Mouse (Mus musculus) thymus, postnatal 25 days (tissue): Measurements from ENCODE around the gene Nars2.

Experiments
- DNase-seq: peaks from one replicate; pipeline ENCODE4 v3.0.0; 2022

Nars2 gene

GRCm38 (mm10) chr7:96971027-96971996 lies 20.0 kb downstream of the Nars2 start:
- no peak for DNase-seq

DNA sequence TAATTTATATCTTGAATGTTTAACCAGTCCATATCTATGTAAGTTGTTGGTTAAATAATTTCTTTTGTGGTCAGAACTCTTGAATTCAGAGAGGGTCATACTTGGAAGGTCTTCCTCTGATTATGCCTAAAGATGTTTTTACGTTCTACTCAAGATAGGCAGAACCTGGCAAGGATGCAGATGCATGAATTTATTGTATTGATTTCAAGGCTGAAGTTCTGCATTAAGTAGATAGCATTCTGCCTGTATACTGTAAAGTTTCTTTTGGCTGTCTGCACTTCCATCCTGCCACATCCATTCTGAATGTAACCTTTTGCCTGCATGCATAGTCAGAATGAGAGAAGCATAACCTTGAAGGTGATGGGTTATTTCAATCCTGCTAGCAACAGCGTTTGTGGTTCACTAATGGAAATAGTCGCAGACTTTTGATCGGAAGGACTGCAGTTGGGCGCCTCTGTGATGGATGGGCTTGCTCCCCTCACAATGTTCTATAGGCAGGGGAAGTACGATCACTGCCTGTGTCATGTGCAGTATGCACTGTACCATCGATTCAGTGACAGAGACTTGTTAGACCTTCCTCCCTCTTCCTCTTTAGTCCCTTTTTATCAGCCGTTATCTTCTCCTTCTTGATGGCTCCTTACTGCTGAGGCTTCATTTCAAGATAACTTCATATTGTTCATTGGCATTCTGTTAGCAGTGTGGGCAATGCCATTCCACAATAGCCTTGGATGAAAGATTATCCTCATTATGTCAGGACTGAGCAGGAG lies 21.0 kb downstream of the Nars2 start:
- no peak for DNase-seq

DNA sequence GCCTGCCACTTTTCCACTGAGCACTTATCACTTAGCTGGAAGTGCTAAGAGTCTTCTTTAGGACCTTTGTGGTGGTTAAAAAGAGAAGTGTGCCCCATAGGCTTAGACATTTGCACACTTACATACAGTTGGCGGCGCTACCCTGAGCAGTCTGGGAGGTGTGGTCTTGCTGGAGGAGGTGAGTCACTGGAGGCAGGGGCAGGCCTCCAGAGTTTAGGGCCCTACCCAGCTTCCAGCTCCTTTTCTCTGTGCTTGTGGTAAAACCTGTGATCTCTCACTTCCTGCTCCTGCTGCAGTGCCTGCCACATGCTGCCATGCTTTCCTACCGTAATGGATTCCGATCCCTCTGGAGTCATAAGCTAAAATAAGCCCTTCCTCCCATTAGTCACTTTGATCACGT lies 24.6 kb downstream of the Nars2 start:
- no peak for DNase-seq

GRCm38 (mm10) chr7:96977209-96977608 lies 25.9 kb downstream of the Nars2 start:
- DNase-seq: no peak

GRCm38 (mm10) chr7:96981366-96981765 lies 30.1 kb downstream of the Nars2 start:
- DNase-seq: no peak

GRCm38 (mm10) chr7:96983660-96984347 lies 32.5 kb downstream of the Nars2 start:
- DNase-seq: no peak

- no peak for DNase-seq
Observed at GRCm38 (mm10) chr7:96985798-96986197, 34.5 kb downstream of the Nars2 start.

- DNase-seq: no peak
Observed at GRCm38 (mm10) chr7:96986795-96987445, 35.6 kb downstream of the Nars2 start.

GRCm38 (mm10) chr7:96987676-96988075 lies 36.4 kb downstream of the Nars2 start:
- no peak for DNase-seq

- DNase-seq: no peak
Observed at GRCm38 (mm10) chr7:97012956-97013355, 61.7 kb downstream of the Nars2 start.

GRCm38 (mm10) chr7:97018005-97018404 lies 66.7 kb downstream of the Nars2 start:
- no peak for DNase-seq

DNA sequence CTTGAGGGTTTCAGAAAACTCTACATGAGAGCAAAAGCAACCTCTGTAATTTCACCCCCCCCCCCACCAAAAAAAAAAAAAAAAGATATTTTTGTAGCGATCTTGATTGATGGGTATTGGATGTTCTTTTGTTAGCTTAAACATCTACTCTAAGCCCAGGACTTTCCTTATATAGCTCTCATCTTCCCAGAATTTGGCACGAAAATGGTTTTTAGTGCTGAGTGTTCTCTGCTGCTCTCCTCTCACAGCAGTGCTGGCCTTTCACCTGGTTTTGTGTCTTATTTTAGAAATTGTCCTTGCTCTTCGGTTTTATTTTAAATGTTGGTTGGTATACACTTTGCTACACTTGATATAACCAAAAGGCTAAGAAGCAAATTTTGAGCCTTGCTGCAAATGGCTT lies 67.1 kb downstream of the Nars2 start:
- no peak for DNase-seq

GRCm38 (mm10) chr7:97019303-97019702 lies 68.0 kb downstream of the Nars2 start:
- no peak for DNase-seq

GRCm38 (mm10) chr7:97026772-97027358 lies 75.6 kb downstream of the Nars2 start:
- no peak for DNase-seq

DNA sequence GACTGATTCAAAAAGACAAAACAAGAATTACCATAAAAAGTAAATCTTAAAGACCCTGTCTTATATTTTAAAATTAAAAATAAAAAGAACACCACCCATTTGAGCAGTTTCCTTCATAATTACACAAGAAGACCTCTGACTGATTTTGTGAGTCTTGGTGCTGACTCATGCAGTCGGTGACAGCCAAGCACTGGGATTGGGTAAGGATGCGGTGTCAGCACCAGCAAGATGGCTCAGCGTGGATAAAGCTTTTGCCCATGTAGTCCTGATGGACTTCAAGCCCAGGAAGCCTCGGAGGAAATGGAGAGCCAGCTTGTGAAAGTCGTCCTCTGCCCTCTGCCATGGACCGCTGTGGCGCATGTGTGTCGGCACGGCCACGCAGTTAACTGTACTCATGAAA lies 77.8 kb downstream of the Nars2 start:
- DNase-seq: no peak

DNA sequence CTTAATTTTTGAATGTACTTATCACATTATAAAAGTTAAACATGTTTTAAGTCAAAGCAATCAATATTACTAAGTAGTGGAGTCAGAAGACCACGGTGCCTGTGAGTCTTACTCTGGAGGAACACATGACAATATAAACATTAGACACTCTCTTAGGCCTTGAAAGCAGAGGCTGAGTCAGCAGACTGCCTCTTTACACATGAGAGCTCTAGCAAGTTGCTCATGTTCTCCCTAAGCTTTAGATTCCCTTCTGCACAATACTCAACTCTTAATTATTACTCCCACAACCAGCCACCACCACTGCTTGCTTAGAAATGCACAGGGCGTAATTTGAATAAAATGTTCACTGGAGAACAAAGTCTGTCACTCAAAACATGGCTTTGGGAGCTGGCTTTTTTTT lies 81.1 kb downstream of the Nars2 start:
- DNase-seq: no peak

DNA sequence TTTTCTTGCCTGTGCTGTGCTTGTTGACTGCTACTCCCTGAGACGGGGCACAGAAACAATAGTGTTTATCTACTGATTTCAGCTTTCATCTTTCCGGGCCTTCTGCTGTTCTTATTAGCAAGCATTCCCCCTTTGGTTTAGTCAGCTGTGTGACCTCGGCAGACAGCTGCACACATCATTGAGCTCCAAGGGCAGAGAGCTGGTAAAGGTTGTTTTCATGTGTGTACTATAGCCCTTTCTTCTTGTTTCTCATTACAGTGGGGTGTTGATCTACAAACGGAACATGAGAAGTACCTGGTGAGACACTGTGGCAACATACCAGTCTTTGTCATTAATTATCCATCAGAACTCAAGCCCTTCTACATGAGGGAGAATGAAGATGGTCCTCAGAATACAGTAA lies 88.3 kb downstream of the Nars2 start:
- DNase-seq: no peak

GRCm38 (mm10) chr7:97041868-97042449 lies 90.7 kb downstream of the Nars2 start:
- no peak for DNase-seq

DNA sequence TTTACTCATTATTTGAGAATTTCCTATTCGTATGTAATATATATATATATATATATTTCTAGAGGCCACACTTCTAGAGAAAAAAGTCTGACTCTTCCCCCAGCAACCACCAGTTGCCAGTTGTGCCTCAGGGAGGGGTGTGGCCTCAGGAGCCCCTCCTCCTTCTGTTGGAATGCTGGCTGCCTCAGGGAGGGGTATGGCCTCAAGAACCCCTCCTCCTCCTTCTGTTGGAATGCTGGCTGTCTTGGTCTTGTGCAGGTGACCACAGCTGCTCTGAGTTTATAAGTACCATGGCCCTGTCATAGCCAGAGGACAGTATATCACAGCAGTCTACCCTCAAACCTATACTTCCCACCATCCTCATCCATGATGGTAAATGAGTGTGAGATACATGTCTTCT lies 91.7 kb downstream of the Nars2 start:
- DNase-seq: no peak

DNA sequence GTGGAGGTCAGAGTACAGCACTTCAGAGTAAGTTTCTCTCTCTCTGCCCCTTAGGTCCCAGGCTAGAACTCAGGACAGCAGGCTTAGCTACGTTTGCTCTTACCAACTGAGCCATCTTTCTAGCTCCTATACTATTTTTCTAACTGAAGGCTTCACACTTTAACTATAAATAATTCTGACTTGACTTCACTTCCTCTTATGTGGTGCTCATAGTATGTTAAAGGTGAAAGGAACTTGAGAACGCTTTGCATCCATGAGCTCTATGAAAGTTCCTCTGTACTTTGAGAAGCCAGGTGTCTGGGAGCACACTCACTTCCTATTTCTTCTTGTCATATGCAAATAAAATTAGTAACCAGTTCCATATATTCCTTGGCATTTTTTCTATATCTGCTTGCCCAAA lies 109.7 kb downstream of the Nars2 start:
- no peak for DNase-seq

GRCm38 (mm10) chr7:97071512-97071911 lies 120.2 kb downstream of the Nars2 start:
- DNase-seq: no peak

GRCm38 (mm10) chr7:97072061-97072460 lies 120.8 kb downstream of the Nars2 start:
- DNase-seq: no peak
